Mouse (Mus musculus): ENCODE measurements around the gene Kank1. TPM values are rescaled to one million over a fixed set of nuclear protein-coding genes. Genes with fewer than 3 reads are reported as not detected.

Gene Kank1
- polyA plus RNA-seq, 1 experiment from 2014 or later, result 4.7 TPM

- no peaks in the 10 kb centered on the region for H3K9me3 ChIP-seq (ENCODE audit: control insufficient read depth, low read length)
- H3K27ac ChIP-seq (replicated peaks; ENCODE audit: low read depth, low read length), result no peak overlapping the region
- WGBS, result 92% methylated on average over 6 of the region's 6 CpGs
- peak; percentile 27 for DNase-seq
- H3K9ac ChIP-seq (replicated peaks; ENCODE audit: low read length), result no peak overlapping the region
- no peak overlapping the region for H3K4me2 ChIP-seq (ENCODE audit: low read length)
- no peak overlapping the region for H3K4me3 ChIP-seq (replicated peaks; ENCODE audit: low read depth, low read length)
- H3K36me3 ChIP-seq (ENCODE audit: control insufficient read depth, insufficient read depth, low read length), result no peaks in the 10 kb centered on the region
- H3K27me3 ChIP-seq (ENCODE audit: control insufficient read depth, insufficient read depth, low read length), result no peaks in the 10 kb centered on the region
- H3K4me1 ChIP-seq (ENCODE audit: control insufficient read depth, insufficient read depth, low read length), result no peaks in the 10 kb centered on the region
- no peak for ATAC-seq (ENCODE audit: low FRiP score, low TSS enrichment)
Observed at GRCm38 (mm10) chr19:25268532-25268931, 31.8 kb downstream of the Kank1 start.

DNA sequence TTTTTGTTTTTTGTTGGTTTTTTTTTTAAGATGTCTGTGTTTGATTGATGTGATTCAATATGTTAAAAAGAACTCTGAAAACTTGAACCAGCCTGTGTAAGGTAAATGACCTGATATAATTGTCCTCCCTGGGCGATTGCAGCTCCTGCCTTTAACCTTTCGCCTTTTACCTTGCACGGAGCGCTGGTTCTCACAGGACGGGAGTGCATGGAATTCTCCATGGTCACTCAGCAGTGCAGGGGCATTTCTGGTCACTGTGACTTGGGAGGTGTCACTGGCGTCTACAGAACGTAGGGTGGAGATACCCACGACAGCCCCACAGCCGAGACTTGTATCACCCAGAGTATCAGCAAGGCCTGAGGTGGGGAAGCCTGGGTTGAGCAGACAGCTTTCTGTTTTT lies 34.8 kb downstream of the Kank1 start:
- H3K27ac ChIP-seq (replicated peaks; ENCODE audit: low read depth, low read length), result no peak overlapping the region
- H3K4me2 ChIP-seq (ENCODE audit: low read length), result no peak overlapping the region
- no peaks in the 10 kb centered on the region for H3K9me3 ChIP-seq (ENCODE audit: control insufficient read depth, low read length)
- no peak overlapping the region for H3K4me3 ChIP-seq (replicated peaks; ENCODE audit: low read depth, low read length)
- H3K27me3 ChIP-seq (ENCODE audit: control insufficient read depth, insufficient read depth, low read length), result no peaks in the 10 kb centered on the region
- H3K9ac ChIP-seq (replicated peaks; ENCODE audit: low read length), result no peak overlapping the region
- 65% methylated on average over 9 of the region's 9 CpGs for WGBS
- H3K4me1 ChIP-seq (ENCODE audit: control insufficient read depth, insufficient read depth, low read length), result no peaks in the 10 kb centered on the region
- no peaks in the 10 kb centered on the region for H3K36me3 ChIP-seq (ENCODE audit: control insufficient read depth, insufficient read depth, low read length)
- ATAC-seq (ENCODE audit: low FRiP score, low TSS enrichment), result no peak
- DNase-seq, result no peak

DNA sequence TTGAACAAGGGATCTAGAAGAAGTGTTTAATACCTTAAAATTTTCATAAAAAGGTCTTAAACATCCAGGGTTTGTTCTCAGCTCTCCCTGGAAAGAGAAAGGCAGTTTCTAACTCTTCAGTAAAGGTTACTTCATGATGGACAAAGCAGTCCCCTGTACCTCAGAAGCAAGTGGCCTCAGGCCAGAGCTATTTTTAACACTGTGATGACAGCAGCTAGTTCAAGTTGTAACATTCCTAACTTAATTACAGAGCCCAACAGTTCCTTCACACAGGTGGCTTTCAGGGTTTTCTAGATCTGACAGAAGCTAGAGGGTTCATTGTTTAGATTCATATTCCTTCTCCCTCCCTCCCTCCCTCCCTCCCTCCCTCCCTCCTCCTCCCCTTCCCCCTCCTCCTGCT lies 36.4 kb downstream of the Kank1 start:
- no peaks in the 10 kb centered on the region for H3K4me1 ChIP-seq (ENCODE audit: control insufficient read depth, insufficient read depth, low read length)
- ATAC-seq (ENCODE audit: low FRiP score, low TSS enrichment) (no peak), DNase-seq (no peak)
- no peak overlapping the region for H3K27ac ChIP-seq (replicated peaks; ENCODE audit: low read depth, low read length)
- H3K9ac ChIP-seq (replicated peaks; ENCODE audit: low read length), result no peak overlapping the region
- H3K4me2 ChIP-seq (ENCODE audit: low read length), result no peak overlapping the region
- no peaks in the 10 kb centered on the region for H3K27me3 ChIP-seq (ENCODE audit: control insufficient read depth, insufficient read depth, low read length)
- H3K4me3 ChIP-seq (replicated peaks; ENCODE audit: low read depth, low read length), result no peak overlapping the region
- H3K36me3 ChIP-seq (ENCODE audit: control insufficient read depth, insufficient read depth, low read length), result no peaks in the 10 kb centered on the region
- no peaks in the 10 kb centered on the region for H3K9me3 ChIP-seq (ENCODE audit: control insufficient read depth, low read length)

DNA sequence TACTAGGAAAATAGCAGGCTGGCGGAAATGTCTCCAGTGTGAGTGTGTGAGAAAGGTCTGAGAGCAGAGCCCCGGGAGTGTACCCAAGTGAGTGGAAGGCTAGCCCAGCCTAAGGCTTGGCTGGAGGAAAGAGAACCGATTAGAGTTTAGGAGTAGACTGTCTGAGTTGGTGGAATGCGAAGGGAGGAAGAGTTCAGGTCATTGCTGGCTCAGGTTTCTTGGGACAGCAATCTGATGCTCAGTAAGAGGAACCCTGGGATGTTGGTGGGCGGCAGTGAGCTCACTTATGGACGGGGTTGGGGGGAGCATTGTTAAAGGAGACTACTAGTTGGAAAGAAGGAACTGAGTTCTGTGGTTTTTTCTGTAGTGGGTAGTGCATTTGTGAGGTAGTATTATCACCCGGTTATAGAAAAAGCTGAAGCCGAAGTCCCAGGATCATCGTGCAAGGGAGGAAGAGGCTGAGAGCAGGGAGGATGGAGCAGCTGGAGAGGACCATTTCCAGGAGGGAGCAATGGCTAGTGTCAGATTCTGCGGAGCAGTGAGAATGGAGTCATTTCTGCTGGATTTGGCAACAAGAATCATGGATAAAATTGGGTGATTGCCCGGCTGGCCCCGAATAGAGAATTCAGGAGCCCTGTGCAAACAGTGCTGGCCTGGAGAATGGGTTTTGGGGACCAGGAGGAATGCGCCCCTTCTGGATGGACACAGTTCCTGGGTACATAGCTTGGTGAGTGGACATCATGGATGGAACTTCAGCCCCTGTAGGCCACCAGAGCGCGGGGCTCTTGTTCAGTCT lies 40.0 kb downstream of the Kank1 start:
- DNase-seq, result no peak
- 94% methylated on average over 15 of the region's 15 CpGs for WGBS
- Histone ChIP-seq H3K9ac (replicated peaks; ENCODE audit: low read length) (no peak overlapping the region), H3K4me1 (ENCODE audit: control insufficient read depth, insufficient read depth, low read length) (no peaks in the 10 kb centered on the region), H3K27ac (replicated peaks; ENCODE audit: low read depth, low read length) (no peak overlapping the region), H3K27me3 (ENCODE audit: control insufficient read depth, insufficient read depth, low read length) (no peaks in the 10 kb centered on the region), H3K4me3 (replicated peaks; ENCODE audit: low read depth, low read length) (no peak overlapping the region), H3K9me3 (ENCODE audit: control insufficient read depth, low read length) (no peaks in the 10 kb centered on the region), H3K36me3 (ENCODE audit: control insufficient read depth, insufficient read depth, low read length) (no peaks in the 10 kb centered on the region), H3K4me2 (ENCODE audit: low read length) (no peak overlapping the region)
- ATAC-seq (ENCODE audit: low FRiP score, low TSS enrichment), result no peak

DNA sequence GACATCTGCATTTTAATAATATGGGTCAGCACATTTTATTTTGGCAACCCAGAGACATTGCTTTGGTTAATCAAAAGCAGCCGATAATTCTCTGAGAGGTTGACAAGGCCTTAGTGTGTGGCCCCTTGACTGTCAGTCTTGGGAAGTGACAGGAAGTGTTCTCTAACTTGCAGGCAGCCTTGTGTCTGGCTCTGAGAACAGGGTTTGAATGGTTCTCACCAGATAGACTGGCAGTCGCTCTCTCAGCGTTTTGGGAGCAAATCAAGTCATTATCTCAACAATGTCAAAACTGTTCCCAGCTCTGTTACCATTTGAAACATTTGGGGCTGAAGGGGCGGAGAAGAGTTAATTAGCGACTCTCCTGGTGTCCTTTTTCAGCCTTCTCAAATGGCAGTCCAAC lies 41.0 kb downstream of the Kank1 start:
- WGBS, result 70% methylated on average over 5 of the region's 5 CpGs
- DNase-seq (no peak), ATAC-seq (ENCODE audit: low FRiP score, low TSS enrichment) (no peak)
- no peak overlapping the region for H3K4me3 ChIP-seq (replicated peaks; ENCODE audit: low read depth, low read length)
- no peaks in the 10 kb centered on the region for H3K36me3 ChIP-seq (ENCODE audit: control insufficient read depth, insufficient read depth, low read length)
- no peak overlapping the region for H3K27ac ChIP-seq (replicated peaks; ENCODE audit: low read depth, low read length)
- no peaks in the 10 kb centered on the region for H3K4me1 ChIP-seq (ENCODE audit: control insufficient read depth, insufficient read depth, low read length)
- H3K9me3 ChIP-seq (ENCODE audit: control insufficient read depth, low read length), result no peaks in the 10 kb centered on the region
- no peaks in the 10 kb centered on the region for H3K27me3 ChIP-seq (ENCODE audit: control insufficient read depth, insufficient read depth, low read length)
- no peak overlapping the region for H3K9ac ChIP-seq (replicated peaks; ENCODE audit: low read length)
- no peak overlapping the region for H3K4me2 ChIP-seq (ENCODE audit: low read length)

DNA sequence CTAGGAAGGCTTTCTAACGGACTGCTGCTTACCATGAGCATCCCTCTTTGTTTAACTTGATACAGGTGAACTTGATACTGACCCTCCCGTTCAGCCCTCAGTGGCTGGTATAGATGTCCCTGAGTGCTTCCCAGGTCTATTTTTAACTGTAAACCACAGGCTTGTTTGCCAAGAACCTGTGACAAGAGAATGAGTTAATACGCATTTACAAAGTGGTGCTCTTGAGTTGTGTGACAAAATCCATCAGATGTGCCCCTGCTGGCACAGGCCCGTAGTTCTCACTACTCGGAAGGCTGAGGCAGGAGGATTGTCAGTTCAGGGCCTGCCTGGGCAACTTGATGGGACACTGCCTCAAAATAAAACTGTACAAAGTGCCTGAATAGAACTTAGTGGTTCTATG lies 42.8 kb downstream of the Kank1 start:
- ATAC-seq (ENCODE audit: low FRiP score, low TSS enrichment), result no peak
- WGBS, result 87% methylated on average over 5 of the region's 5 CpGs
- H3K9ac ChIP-seq (replicated peaks; ENCODE audit: low read length), result no peak overlapping the region
- no peak for DNase-seq
- H3K27me3 ChIP-seq (ENCODE audit: control insufficient read depth, insufficient read depth, low read length), result no peaks in the 10 kb centered on the region
- no peak overlapping the region for H3K27ac ChIP-seq (replicated peaks; ENCODE audit: low read depth, low read length)
- no peak overlapping the region for H3K4me3 ChIP-seq (replicated peaks; ENCODE audit: low read depth, low read length)
- no peaks in the 10 kb centered on the region for H3K36me3 ChIP-seq (ENCODE audit: control insufficient read depth, insufficient read depth, low read length)
- H3K9me3 ChIP-seq (ENCODE audit: control insufficient read depth, low read length), result no peaks in the 10 kb centered on the region
- no peaks in the 10 kb centered on the region for H3K4me1 ChIP-seq (ENCODE audit: control insufficient read depth, insufficient read depth, low read length)
- no peak overlapping the region for H3K4me2 ChIP-seq (ENCODE audit: low read length)

DNA sequence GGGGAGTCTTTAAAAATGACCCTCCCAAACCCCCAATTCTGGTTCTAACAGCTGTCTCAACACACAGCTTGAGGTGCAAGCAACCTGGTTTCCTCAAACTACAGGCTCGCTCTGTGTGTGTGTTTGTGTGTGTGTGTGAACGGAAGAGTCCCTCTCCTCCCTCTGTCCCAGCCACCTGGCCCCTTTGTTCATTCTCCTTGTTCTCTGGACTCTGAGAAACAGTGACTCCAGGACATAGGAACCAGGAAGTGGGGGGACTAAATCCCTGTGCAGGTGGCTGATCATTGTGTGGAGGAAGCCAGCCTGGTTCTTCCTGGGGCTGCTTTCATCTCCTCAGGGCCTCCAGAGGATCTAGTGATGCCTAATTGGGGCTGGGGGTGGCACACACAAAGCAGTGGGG lies 46.9 kb downstream of the Kank1 start:
- ATAC-seq (ENCODE audit: low FRiP score, low TSS enrichment) (no peak), DNase-seq (no peak)
- 0 out of 2 replicates have a peak, but pooled peaks cover 4% of the 10 kb centered on the region for H3K4me1 ChIP-seq (ENCODE audit: control insufficient read depth, insufficient read depth, low read length)
- no peaks in the 10 kb centered on the region for H3K9me3 ChIP-seq (ENCODE audit: control insufficient read depth, low read length)
- H3K36me3 ChIP-seq (ENCODE audit: control insufficient read depth, insufficient read depth, low read length), result no peaks in the 10 kb centered on the region
- H3K27ac ChIP-seq (replicated peaks; ENCODE audit: low read depth, low read length), result no peak overlapping the region
- 84% methylated on average over 2 of the region's 2 CpGs for WGBS
- H3K27me3 ChIP-seq (ENCODE audit: control insufficient read depth, insufficient read depth, low read length), result no peaks in the 10 kb centered on the region
- no peak overlapping the region for H3K4me3 ChIP-seq (replicated peaks; ENCODE audit: low read depth, low read length)
- no peak overlapping the region for H3K4me2 ChIP-seq (ENCODE audit: low read length)
- H3K9ac ChIP-seq (replicated peaks; ENCODE audit: low read length), result no peak overlapping the region

- DNase-seq (peak; percentile 80), ATAC-seq (ENCODE audit: low FRiP score, low TSS enrichment) (peak; percentile 76)
- 0 out of 2 replicates have a peak overlapping the region, but pooled peaks have one; percentile 37 for H3K27ac ChIP-seq (replicated peaks; ENCODE audit: low read depth, low read length)
Observed at GRCm38 (mm10) chr19:25285756-25286538, 49.2 kb downstream of the Kank1 start.

More at GRCm38 (mm10) chr19:25285756-25286538, 49.2 kb downstream of the Kank1 start:
- H3K4me3 ChIP-seq (replicated peaks; ENCODE audit: low read depth, low read length), result no peak overlapping the region
- no peak overlapping the region for H3K4me2 ChIP-seq (ENCODE audit: low read length)
- H3K9me3 ChIP-seq (ENCODE audit: control insufficient read depth, low read length), result no peaks in the 10 kb centered on the region
- H3K36me3 ChIP-seq (ENCODE audit: control insufficient read depth, insufficient read depth, low read length), result no peaks in the 10 kb centered on the region
- no peak overlapping the region for H3K9ac ChIP-seq (replicated peaks; ENCODE audit: low read length)
- no peaks in the 10 kb centered on the region for H3K27me3 ChIP-seq (ENCODE audit: control insufficient read depth, insufficient read depth, low read length)
- WGBS, result 28% methylated on average over 5 of the region's 5 CpGs
- H3K4me1 ChIP-seq (ENCODE audit: control insufficient read depth, insufficient read depth, low read length), result 0 out of 2 replicates have a peak, but pooled peaks cover 4% of the 10 kb centered on the region
